Mouse (Mus musculus) right cerebral cortex, postnatal 25 days (tissue): ENCODE data around the gene Ggt7.
"Not testable (repeated sequence)": the region's sequence is repeated elsewhere in the genome, so short reads cannot be mapped to it uniquely, and the experiment has no call there.

Experiments used
- DNase-seq: peaks from one replicate; pipeline ENCODE4 v3.0.0; 2022

Gene Ggt7

GRCm38 (mm10) chr2:155507721-155508470 is 10.1 kb downstream of the Ggt7 start:
- DNase-seq = peak; percentile 56

GRCm38 (mm10) chr2:155505811-155506210 is 12.2 kb downstream of the Ggt7 start:
- DNase-seq = no peak

- DNase-seq = peak; percentile 20
Observed at GRCm38 (mm10) chr2:155504440-155505355, 13.3 kb downstream of the Ggt7 start.

- no peak for DNase-seq
Observed at GRCm38 (mm10) chr2:155502596-155502995, 15.4 kb downstream of the Ggt7 start.

GRCm38 (mm10) chr2:155490998-155491397 is 27.0 kb downstream of the Ggt7 start:
- DNase-seq = no peak

GRCm38 (mm10) chr2:155482021-155482420 is 36.0 kb downstream of the Ggt7 start:
- DNase-seq = no peak

- peak; percentile 72 for DNase-seq
Observed at GRCm38 (mm10) chr2:155473570-155474088, 44.4 kb downstream of the Ggt7 start, which contains the start of gene Ncoa6. Gene Ncoa6, minus strand, starts transcription at chr2:155473894.

GRCm38 (mm10) chr2:155472671-155473569 is 45.1 kb downstream of the Ggt7 start:
- DNase-seq = peak; percentile 42

GRCm38 (mm10) chr2:155466861-155467260 is 51.2 kb downstream of the Ggt7 start:
- no peak for DNase-seq

- no peak for DNase-seq
Observed at GRCm38 (mm10) chr2:155453591-155453990, 64.4 kb downstream of the Ggt7 start.

- DNase-seq = no peak
Observed at GRCm38 (mm10) chr2:155451256-155451655, 66.8 kb downstream of the Ggt7 start.

GRCm38 (mm10) chr2:155447906-155448305 is 70.1 kb downstream of the Ggt7 start:
- DNase-seq = not testable (repeated sequence)

GRCm38 (mm10) chr2:155443446-155443845 is 74.6 kb downstream of the Ggt7 start:
- DNase-seq = no peak

GRCm38 (mm10) chr2:155442916-155443315 is 75.1 kb downstream of the Ggt7 start:
- no peak for DNase-seq
